Mouse (Mus musculus) kidney, adult 2 months (tissue): ENCODE data around the gene Chchd6. TPM values are rescaled to one million over a fixed set of nuclear protein-coding genes. Genes with fewer than 3 reads are reported as not detected.

Experiments
- DNase-seq: peaks from one replicate; pipeline ENCODE4 v3.0.0; 2021
- H3K27ac ChIP-seq: fragments of 200-500 bp; 2 replicates; pipeline ENCODE4 v1.5.1; 2012; ENCODE audit warnings: low read depth, low read length, control low read depth, inconsistent platforms; ENCODE audit not compliant: insufficient read depth
- H3K27me3 ChIP-seq: fragments of 200-500 bp; replicated peaks from 2 replicates; pipeline ENCODE4 v1.6.1; 2012; ENCODE audit warnings: mild to moderate bottlenecking, moderate library complexity, low read length, inconsistent platforms; ENCODE audit not compliant: control insufficient read depth, insufficient read depth
- H3K36me3 ChIP-seq: fragments of 200-500 bp; 2 replicates; pipeline ENCODE4 v1.6.1; 2012; ENCODE audit warnings: mild to moderate bottlenecking, moderate library complexity, low read length, inconsistent platforms; ENCODE audit not compliant: control insufficient read depth, insufficient read depth
- H3K4me1 ChIP-seq: fragments of 200-500 bp; 2 replicates; pipeline ENCODE4 v1.6.1; 2011; ENCODE audit warnings: low read length; ENCODE audit not compliant: control insufficient read depth, insufficient read depth
- H3K4me3 ChIP-seq: fragments of 200-500 bp; 2 replicates; pipeline ENCODE4 v1.5.1; 2011; ENCODE audit warnings: mild to moderate bottlenecking, low read depth, low read length, control low read depth; ENCODE audit not compliant: insufficient read depth
- CTCF ChIP-seq: fragments of 200-500 bp; conservative IDR thresholded peaks from 2 replicates; pipeline ENCODE4 v1.5.1; 2011; ENCODE audit warnings: low read depth, mild to moderate bottlenecking, control low read depth, low read length, moderate library complexity, mixed read lengths; ENCODE audit not compliant: insufficient read depth, insufficient read length
- POLR2A ChIP-seq: fragments of 200-500 bp; IDR thresholded peaks from one replicate; pipeline ENCODE4 v1.6.1; 2011; ENCODE audit warnings: low read depth, low read length, control low read depth
- WGBS: fragments of 180-500 bp; shearing (Covaris S2); methylation state at CpG from one replicate; pipeline ENCODE4 v1.1.7; 2018; 5-methylcytosine and 5-hydroxymethylcytosine counted together
- polyA plus RNA-seq: library from polyadenylated mRNA; depleted of rRNA; stranded (reverse); fragments of >200 nt; gene quantifications from 2 replicates; pipeline ENCODE4 v1.2.3, GENCODE M21; 2012

The Chchd6 gene
- polyA plus RNA-seq, 1 experiment: 86.5 TPM

- TF ChIP-seq POLR2A: no peak
- no peak for TF ChIP-seq CTCF
- 87% methylated on average over 7 of the region's 7 CpGs for WGBS
- Histone ChIP-seq H3K4me1 (no peaks in the 10 kb centered on the region), H3K27ac (no peak overlapping the region), H3K36me3 (no peaks in the 10 kb centered on the region), H3K27me3 (no peaks in the 10 kb centered on the region), H3K4me3 (no peak overlapping the region)
- no peak for DNase-seq
Observed at GRCm38 (mm10) chr6:89389771-89390170, 205.7 kb downstream of the Chchd6 start.

DNA sequence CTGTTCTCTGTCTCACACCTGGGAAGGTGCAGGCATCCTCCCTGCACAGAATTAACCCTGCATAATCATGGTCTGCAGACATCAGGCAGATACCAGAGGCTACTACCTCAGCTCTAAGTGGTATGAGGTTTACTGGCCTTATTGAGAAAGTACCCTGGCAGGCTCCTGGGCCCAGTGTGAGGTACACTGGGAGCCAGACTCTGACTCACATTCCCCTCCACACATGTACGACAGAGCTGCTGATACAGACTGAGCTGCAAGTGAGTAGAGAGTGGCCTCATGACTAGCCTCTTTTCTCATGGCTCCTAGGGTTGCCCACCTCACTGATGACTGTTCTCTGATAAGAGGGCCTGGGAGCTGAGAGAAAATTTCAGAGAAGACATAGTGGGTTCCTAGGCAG lies 208.5 kb downstream of the Chchd6 start:
- H3K4me3 ChIP-seq: no peak overlapping the region
- WGBS: 90% methylated on average over 1 of the region's 1 CpGs
- no peak for DNase-seq
- H3K27me3 ChIP-seq: no peaks in the 10 kb centered on the region
- TF ChIP-seq POLR2A (no peak), CTCF (no peak)
- no peaks in the 10 kb centered on the region for H3K36me3 ChIP-seq
- no peaks in the 10 kb centered on the region for H3K4me1 ChIP-seq
- H3K27ac ChIP-seq: no peak overlapping the region

DNA sequence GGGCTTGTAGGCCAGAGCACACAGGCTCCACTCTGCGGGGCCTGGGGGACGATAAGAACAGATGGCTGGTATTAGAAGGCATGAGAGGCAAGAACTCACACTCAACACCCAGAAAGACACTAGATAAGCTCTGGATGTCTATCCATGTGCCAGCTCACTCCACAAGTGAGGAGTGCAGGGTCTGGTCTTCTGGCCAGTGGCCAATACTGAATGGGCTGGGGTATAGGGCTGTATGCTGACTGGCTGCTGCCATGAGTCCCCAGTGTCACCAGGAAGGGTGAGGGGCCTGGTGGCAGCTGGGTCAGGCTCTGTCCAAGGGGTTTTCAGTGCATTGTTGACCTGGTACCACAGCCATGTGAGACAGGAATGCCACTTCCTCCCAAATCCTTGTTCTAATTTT lies 210.8 kb downstream of the Chchd6 start:
- Histone ChIP-seq H3K36me3 (no peaks in the 10 kb centered on the region), H3K4me3 (no peak overlapping the region), H3K27me3 (no peaks in the 10 kb centered on the region), H3K4me1 (no peaks in the 10 kb centered on the region), H3K27ac (no peak overlapping the region)
- 91% methylated on average over 2 of the region's 2 CpGs for WGBS
- no peak for DNase-seq
- TF ChIP-seq POLR2A (no peak), CTCF (no peak)

- H3K36me3 ChIP-seq: no peaks in the 10 kb centered on the region
- 74% methylated on average over 5 of the region's 5 CpGs for WGBS
- no peak overlapping the region for H3K4me3 ChIP-seq
- TF ChIP-seq CTCF: no peak
- TF ChIP-seq POLR2A: no peak
- no peaks in the 10 kb centered on the region for H3K27me3 ChIP-seq
- no peaks in the 10 kb centered on the region for H3K4me1 ChIP-seq
- DNase-seq: no peak
- H3K27ac ChIP-seq: no peak overlapping the region
Observed at GRCm38 (mm10) chr6:89381851-89382250, 213.6 kb downstream of the Chchd6 start.

- Histone ChIP-seq H3K27me3 (no peaks in the 10 kb centered on the region), H3K27ac (no peak overlapping the region), H3K4me1 (no peaks in the 10 kb centered on the region), H3K4me3 (no peak overlapping the region), H3K36me3 (no peaks in the 10 kb centered on the region)
- whole genome bisulfite sequencing: 66% methylated on average over 3 of the region's 3 CpGs
- TF ChIP-seq POLR2A: no peak
- TF ChIP-seq CTCF: no peak
- no peak for DNase-seq
Observed at GRCm38 (mm10) chr6:89381172-89381571, 214.3 kb downstream of the Chchd6 start.

- Histone ChIP-seq H3K27me3 (no peaks in the 10 kb centered on the region), H3K27ac (no peak overlapping the region), H3K4me3 (no peak overlapping the region), H3K36me3 (no peaks in the 10 kb centered on the region), H3K4me1 (no peaks in the 10 kb centered on the region)
- peak; percentile 46 for DNase-seq
- 52% methylated on average over 3 of the region's 3 CpGs for WGBS
- TF ChIP-seq CTCF (no peak), POLR2A (no peak)
Observed at GRCm38 (mm10) chr6:89380751-89381150, 214.7 kb downstream of the Chchd6 start.

DNA sequence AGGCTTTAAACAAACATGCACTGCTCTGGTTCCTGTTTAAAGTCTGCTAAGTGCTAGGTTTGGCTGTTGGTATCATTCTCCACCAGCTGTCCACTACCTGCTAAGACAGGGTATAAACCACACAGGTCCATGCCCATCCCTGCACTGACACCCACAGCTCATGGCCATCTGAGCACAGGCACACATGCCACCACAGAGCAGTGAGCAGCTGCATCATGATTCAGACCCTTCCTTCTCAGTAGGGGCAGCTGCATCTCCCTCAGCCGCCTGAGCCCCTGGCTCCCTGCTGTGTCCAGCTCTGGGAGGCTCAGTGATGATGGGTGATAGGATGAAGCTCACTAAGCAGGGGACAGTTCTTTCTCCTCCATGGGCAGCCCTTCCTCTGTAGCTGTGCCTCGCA lies 217.2 kb downstream of the Chchd6 start:
- WGBS: 86% methylated on average over 2 of the region's 2 CpGs
- Histone ChIP-seq H3K4me3 (no peak overlapping the region), H3K27ac (no peak overlapping the region), H3K4me1 (no peaks in the 10 kb centered on the region), H3K36me3 (no peaks in the 10 kb centered on the region), H3K27me3 (no peaks in the 10 kb centered on the region)
- TF ChIP-seq CTCF (no peak), POLR2A (no peak)
- no peak for DNase-seq

DNA sequence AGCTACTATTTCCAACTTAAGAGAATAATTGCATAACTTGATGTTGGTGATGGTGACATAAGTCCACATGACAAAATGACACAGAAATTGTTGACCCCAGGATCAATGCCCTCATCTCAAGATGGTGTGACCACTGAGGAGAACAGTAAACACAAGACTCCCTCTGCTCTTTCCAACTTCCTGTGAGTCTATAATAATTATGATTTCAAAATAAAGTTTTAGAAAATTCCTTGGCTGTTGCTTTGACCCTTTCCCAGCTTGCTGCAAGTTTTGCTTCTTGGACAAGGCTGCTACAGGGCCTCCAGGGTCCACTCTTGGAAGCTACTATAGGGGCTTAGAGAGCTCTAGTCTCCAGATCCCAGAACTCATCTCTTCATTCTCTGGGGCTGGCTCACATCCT lies 226.6 kb downstream of the Chchd6 start:
- no peak for TF ChIP-seq CTCF
- TF ChIP-seq POLR2A: no peak
- H3K4me1 ChIP-seq: no peaks in the 10 kb centered on the region
- H3K27ac ChIP-seq: 0 out of 2 replicates have a peak overlapping the region, but pooled peaks have one; percentile 9
- H3K27me3 ChIP-seq: no peaks in the 10 kb centered on the region
- H3K36me3 ChIP-seq: no peaks in the 10 kb centered on the region
- H3K4me3 ChIP-seq: no peak overlapping the region
- peak; percentile 55 for DNase-seq
